Mouse (Mus musculus) left cerebral cortex, adult 2 months (tissue): ENCODE data around the gene Adcyap1. TPM values are rescaled to one million over a fixed set of nuclear protein-coding genes. Genes with fewer than 3 reads are reported as not detected.

Experiments used
- DNase-seq, 2 experiments: peaks; one replicate each; pipeline ENCODE4 v3.0.0; 2021 to 2022; ENCODE audit warnings: low spot score in 2 of 2, mixed read lengths in 1 of 2; ENCODE audit errors: extremely low spot score in 1 of 2
- H3K27ac ChIP-seq: fragments of 200-600 bp; 2 replicates; pipeline ENCODE4 v1.8.1; 2022
- H3K4me3 ChIP-seq: fragments of 200-600 bp; 2 replicates; pipeline ENCODE4 v1.8.1; 2022
- CTCF ChIP-seq: fragments of 200-600 bp; IDR thresholded peaks from 2 replicates; pipeline ENCODE4 v1.8.1; 2022; ENCODE audit warnings: antibody characterized with exemption, mild to moderate bottlenecking, moderate library complexity
- intact Hi-C: fragments of 180-260 bp; cut with DNase I; formaldehyde crosslinking; loops from one replicate; pipeline ENCODE4 v1.15.1; 2025
- long read RNA-seq, 2 experiments: library from polyadenylated mRNA; stranded (forward); transcript quantifications; one replicate each; pipeline ENCODE4 v2.0.0; 2021; ENCODE audit warnings: borderline mapping rate in 2 of 2
- total RNA-seq, 2 experiments: library from RNA; stranded (reverse); gene quantifications; 2 replicates each; pipeline ENCODE4 v1.2.3; 2021

Adcyap1 gene
- 10 to 100 TPM; 38.6 to 48.9 TPM for total RNA-seq
- long read RNA-seq, experiment 1, transcript Adcyap1-201 (5 exons, 3,392 nt): major isoform, 17 of 27 reads
- long read RNA-seq, experiment 1, partial matches to known transcripts: 3 of 27 reads
- long read RNA-seq, experiment 1, other reads (novel, unspliced or antisense): 6 of 27 reads
- long read RNA-seq, experiment 2, transcript Adcyap1-201 (5 exons, 3,392 nt): major isoform, 10 of 15 reads
- long read RNA-seq, experiment 2, partial matches to known transcripts: 3 of 15 reads
- long read RNA-seq, experiment 2, other reads (novel, unspliced or antisense): 2 of 15 reads

DNA sequence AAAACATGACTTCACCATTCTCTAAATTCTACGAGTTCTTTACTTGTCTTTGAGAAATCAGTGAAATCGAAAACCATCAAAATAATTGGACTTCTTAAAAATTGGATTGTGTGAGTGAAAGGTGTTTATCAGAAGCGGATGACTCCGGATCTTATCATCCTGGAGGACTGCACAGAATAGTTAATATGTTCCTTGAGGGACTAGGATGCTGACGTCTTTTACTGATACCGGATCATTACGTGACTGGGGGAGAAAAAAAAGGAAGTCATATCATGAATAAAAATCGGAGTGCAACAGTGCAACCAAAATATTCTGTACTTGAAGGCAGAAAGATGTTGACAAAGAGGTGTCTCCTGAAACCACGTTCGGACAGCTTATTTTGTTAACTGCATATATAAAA, at the start of gene Adcyap1:
Gene Adcyap1, plus strand, starts transcription at position 301 of the 400 bp plus-strand sequence.
- no peak for DNase-seq
- Histone ChIP-seq H3K4me3 (peak within 1 kb of the TSS; percentile 47), H3K27ac (peak within 1 kb of the TSS; percentile 2; the same call in 1 of the 2 replicates)
- intact Hi-C loops: loop anchor here (5.0 to 10.0 kb wide), 4 partner anchors 334 to 1354 kb away; no protein-coding TSS in a partner anchor
- TF ChIP-seq CTCF: no peak

DNA sequence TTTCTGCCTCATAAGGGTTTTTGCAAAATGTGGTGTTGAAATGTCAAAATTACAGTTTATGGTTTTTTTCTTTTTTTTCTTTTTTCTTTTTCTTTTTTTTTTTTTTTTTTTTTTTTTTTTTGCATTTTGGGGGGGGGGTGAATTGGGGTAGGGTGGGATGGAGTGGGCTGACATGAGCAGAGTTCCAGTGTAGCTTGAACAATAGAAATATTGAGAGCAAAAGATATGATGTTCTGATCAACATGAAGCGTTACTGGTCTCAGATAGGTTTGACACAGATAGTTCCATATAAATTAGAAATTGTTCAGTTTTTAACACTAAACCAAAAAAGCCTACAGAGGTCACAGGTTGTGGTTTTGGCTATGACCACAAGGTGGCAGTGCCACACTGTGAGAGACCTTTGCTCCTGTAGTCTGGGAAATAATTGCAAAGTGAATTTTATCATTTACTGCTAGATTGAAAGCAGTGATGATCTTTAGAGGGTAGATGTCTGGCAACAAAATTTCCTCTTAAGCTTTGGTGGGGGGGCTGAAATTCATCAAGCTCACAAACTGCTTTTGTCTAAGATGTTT, 40.5 kb upstream of the Adcyap1 start:
- DNase-seq: peak; percentile 47 to 62
- no peak overlapping the region for H3K4me3 ChIP-seq
- no peak overlapping the region for H3K27ac ChIP-seq
- intact Hi-C loops: loop anchor here (2.0 kb wide), 1 partner anchor 1578 kb away; no protein-coding TSS in a partner anchor
- peak; percentile 85 for TF ChIP-seq CTCF

DNA sequence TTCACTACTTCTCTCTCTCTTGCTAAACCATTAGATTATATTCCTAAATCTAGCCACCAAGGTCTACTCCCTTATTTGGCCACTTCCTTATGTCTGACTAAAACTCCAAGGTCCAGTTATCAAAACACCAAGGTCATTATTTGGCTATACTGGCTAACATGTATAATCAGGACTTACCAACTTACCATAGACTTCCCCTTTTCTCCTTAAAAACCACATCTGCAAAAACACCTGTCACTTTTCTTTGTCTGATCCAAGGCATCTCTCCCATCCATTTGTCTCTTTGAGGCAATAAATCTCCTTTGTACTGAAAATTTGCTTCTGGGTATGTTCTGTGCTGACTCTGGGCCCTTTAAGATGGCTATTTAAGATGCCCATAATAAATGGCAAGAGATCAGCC, 29.2 kb upstream of the Adcyap1 start:
- Histone ChIP-seq H3K4me3 (no peak overlapping the region), H3K27ac (no peak overlapping the region)
- intact Hi-C loops: no loop called here
- DNase-seq: no peak
- TF ChIP-seq CTCF: no peak

DNA sequence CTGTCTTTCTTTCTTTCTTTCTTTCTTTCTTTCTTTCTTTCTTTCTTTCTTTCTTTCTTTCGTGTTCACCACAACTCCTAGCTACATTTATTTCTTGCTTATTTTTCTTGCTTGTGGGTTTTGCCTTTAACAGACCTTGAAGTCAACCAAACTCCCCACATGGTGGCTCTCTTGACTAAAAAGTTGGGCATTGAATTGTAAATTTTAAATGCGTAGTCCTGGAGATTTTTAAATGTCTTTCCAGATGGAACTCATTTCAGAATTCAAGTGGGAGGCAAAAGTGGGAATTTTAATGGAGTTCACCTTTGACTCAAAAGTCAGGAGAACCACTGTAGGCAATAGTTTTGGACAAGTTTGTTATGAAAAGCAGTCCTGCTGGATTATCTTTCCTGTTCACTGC, 2.0 kb upstream of the Adcyap1 start:
- intact Hi-C loops: loop anchor here (2.0 to 10.0 kb wide), 5 partner anchors 335 to 1538 kb away; no protein-coding TSS in a partner anchor
- peak; percentile 50 for TF ChIP-seq CTCF

DNA sequence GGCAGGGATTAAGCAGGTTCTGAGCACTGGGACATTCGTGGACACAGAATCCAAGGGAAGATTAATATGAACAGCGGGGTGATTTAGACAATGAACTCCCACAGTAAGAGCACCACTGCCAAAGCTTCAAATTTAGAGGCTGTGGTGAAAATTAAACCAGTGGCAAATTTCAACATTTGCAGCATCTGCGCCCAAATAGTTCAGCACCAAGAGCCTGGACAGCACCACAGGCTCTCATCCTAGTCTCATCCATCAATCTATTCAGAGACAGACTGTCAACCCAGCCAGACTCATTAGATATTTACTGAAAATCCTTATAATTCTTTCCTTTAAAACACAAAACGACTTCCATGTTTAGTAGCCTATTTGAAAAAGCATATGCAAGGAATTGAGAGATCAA, 604 bp upstream of the Adcyap1 start:
- intact Hi-C loops: loop anchor here (5.0 to 10.0 kb wide), 4 partner anchors 334 to 1354 kb away; no protein-coding TSS in a partner anchor
- no peak for TF ChIP-seq CTCF
- DNase-seq: no peak
- Histone ChIP-seq H3K27ac (no peak overlapping the region), H3K4me3 (no peak overlapping the region)

More for the DNA sequence above, 2.0 kb upstream of the Adcyap1 start:
- Histone ChIP-seq H3K4me3 (no peak overlapping the region), H3K27ac (no peak overlapping the region)
- DNase-seq: no peak

DNA sequence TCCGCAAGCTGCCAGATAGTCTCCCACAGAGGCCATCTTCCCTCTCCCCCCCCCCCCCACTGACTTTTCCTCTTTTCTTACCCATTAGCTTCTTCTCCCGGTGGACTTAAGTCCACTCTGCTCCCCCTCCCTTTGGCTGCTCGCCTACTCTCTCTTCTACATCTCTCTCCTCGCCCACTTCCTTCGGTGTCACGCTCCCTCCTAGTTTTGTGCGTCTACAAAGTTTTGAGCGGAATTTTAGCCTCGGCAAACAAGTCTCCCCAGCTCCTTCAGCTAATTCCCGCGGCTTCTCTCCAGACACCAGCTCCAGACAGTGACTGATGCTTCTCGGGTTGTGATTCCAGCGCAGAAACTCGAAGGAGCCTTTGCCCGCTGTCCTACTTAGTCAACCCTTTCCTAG, 401 bp downstream of the Adcyap1 start:
- peak in 1 of 2 experiments; percentile 32 for DNase-seq
- H3K27ac ChIP-seq: no peak overlapping the region
- peak overlapping the region; percentile 31 for H3K4me3 ChIP-seq
- TF ChIP-seq CTCF: no peak
- intact Hi-C loops: loop anchor here (5.0 to 10.0 kb wide), 4 partner anchors 333 to 1353 kb away; no protein-coding TSS in a partner anchor

DNA sequence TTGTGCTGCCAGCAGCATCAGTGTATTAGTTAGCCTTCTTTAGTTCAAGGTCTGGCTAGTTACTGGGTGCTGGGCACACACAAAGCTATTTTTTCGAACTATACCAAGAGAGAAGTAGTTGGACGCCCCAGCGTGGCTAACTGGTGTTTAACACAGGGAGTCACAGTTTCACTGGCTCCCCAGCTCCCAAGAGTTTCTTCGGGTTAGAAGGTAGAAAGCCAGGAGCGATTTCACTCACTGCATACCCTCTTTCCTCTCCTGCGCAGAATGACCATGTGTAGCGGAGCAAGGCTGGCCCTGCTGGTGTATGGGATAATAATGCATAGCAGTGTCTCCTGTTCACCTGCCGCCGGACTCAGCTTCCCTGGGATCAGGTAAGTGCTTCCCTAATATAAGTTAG, 930 bp downstream of the Adcyap1 start:
- Histone ChIP-seq H3K4me3 (peak overlapping the region; percentile 47), H3K27ac (peak overlapping the region; percentile 2; the same call in 1 of the 2 replicates)
- intact Hi-C loops: loop anchor here (5.0 to 10.0 kb wide), 9 partner anchors 265 to 1633 kb away; no protein-coding TSS in a partner anchor
- peak in 1 of 2 experiments; percentile 19 for DNase-seq
- no peak for TF ChIP-seq CTCF

DNA sequence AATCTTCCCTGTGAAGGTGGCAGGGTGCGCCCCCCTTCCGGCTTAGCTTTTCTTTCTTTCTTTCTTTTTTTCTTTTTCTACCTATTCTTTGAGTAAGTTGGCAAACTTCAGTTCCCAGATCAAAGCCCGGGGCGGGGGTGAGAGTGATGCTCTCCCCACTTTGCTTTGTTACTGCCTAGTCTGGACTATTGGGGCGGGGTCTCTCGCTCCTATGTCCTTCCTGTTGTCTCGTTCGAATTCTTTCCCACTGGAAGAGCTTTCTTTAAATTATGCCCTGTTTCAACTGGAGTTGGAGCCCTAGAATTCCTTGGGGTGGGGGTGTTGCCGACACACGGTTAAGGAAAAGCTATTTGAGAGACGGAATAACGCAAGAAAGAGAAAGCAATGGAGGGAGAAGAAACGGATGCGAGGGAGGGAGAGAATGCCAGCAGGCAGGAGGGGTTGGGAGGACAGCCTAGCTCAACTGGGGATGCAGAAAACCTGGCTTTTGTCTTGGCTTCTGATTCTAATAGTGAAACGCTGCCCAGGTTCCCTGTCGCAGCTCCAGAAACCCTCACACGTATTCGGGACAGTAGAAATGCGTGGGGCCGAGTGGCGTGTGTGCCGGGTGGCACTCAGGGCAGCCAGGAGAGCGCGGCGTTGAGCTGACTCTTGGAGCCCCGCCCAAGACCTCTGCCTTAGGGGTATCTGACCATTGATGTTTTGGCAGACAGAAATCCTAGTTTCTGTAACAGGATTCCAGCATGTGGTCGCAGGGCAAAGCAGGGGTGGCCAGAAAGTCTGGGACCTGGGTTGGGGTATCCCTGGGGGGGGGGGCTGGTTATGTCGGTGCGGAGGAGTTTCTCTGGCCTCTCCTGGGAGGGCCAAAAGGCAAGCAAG, 1.8 kb downstream of the Adcyap1 start:
- Histone ChIP-seq H3K4me3 (peak overlapping the region; percentile 47), H3K27ac (peak overlapping the region; percentile 76)
- peak in 1 of 2 experiments; percentile 22 for DNase-seq
- TF ChIP-seq CTCF: no peak
- intact Hi-C loops: loop anchor here (5.0 to 10.0 kb wide), 5 partner anchors 264 to 1632 kb away; no protein-coding TSS in a partner anchor

DNA sequence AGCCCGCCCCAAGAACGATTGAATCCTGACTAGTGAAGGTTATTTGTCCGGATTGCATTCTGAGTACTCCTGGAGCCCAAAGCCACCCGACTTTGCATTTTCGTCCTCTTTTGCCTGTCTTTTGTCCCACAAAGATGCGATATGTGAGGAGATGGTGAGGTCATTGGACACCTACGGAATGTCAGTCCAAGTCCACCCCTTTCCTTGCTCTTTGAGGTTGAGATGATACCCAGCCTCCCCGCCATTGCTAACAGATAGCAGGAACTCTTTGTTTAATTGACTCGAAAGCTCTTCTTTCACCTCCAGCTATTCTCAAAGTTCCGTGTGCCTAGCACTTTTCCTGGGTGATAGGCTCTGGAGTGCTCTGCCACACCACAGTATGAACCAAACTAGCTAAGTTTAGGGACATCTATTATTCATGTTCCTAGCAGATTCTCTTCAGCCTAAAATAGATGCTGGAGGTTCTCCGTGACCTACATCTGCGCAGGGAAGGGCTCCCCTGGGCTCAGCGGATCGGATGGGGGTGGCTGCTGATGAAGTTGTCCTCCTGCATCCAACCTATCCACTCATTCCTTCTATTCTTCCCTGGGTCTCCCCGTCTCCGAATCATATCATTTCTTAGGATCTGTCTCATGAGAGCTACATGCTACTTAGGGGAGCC, 2.6 kb downstream of the Adcyap1 start:
- H3K4me3 ChIP-seq: peak overlapping the region; percentile 47
- DNase-seq: peak in 1 of 2 experiments; percentile 38
- intact Hi-C loops: loop anchor here (5.0 to 10.0 kb wide), 5 partner anchors 263 to 1631 kb away; no protein-coding TSS in a partner anchor
- H3K27ac ChIP-seq: peak overlapping the region; percentile 76
- no peak for TF ChIP-seq CTCF

DNA sequence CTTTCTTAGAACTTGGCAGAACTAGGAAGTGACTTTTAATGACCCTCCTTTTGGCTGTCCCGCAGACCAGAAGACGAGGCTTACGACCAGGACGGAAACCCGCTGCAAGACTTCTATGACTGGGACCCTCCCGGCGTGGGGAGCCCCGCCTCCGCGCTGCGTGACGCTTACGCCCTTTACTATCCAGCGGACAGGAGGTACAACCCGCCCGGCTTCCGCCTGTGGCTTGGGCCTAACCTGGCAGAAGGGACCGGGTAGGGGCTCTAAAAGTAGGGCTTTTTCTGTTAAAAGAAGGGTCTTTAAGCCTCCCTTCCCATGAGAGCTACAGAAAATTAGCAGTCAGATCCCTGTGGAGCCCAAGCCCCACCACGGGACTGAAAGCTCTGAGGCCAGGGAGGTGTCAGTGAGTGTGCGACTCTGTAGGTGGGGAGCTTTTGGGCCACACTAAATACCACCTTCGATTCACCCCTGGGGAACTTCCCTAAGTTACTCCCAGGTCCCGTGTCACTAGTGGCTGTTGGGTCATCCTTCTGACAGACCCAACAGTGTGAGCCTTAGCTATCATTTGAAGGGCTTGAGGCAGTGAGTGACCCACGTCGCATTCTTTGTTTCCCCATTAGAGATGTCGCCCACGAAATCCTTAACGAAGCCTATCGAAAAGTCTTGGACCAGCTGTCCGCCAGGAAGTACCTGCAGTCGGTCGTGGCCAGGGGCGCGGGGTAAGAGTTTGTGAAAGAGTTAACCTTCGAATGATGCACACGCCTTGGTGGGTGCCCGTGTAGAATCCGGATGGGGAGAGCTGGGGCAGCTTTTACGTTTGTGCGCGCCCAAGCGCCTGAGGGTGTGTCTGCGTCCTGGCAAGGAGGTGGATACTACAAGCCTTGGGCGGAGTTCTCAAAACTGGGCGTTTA, 3.6 kb downstream of the Adcyap1 start:
- Histone ChIP-seq H3K27ac (peak overlapping the region; percentile 76; the same call in 1 of the 2 replicates), H3K4me3 (peak overlapping the region; percentile 47)
- DNase-seq: peak; percentile 12 to 47
- intact Hi-C loops: loop anchor here (5.0 to 10.0 kb wide), 5 partner anchors 262 to 1630 kb away; no protein-coding TSS in a partner anchor
- no peak for TF ChIP-seq CTCF
